Mouse (Mus musculus) lung, adult 2 months (tissue): ENCODE data around the gene Tom1.

Experiments
- CTCF ChIP-seq: fragments of 200-500 bp; IDR thresholded peaks from 2 replicates; pipeline ENCODE4 v1.5.1; 2011; ENCODE audit warnings: mild to moderate bottlenecking, low read length, control low read depth; ENCODE audit not compliant: insufficient read depth
- POLR2A ChIP-seq: fragments of 200-500 bp; IDR thresholded peaks from 2 replicates; pipeline ENCODE4 v1.6.1; 2011; ENCODE audit warnings: low read depth, mild to moderate bottlenecking, control low read depth, low read length, borderline replicate concordance; ENCODE audit errors: extremely low read depth

- TF ChIP-seq CTCF (no peak), POLR2A (no peak)
These were observed 29.8 kb downstream of the Tom1 start for GRCm38 (mm10) chr8:75063290-75063689.
